13 mouse cellular contexts compared by ENCODE assay signal in genomic region chr6:99475040-99475439, GRCm38 (mm10).
"Had no signal": no experiment of that assay in that cellular context is flagged by ENCODE, and none has a peak within 500 bp of the region (broad histone marks: within the 10 kb centered on the region; RNA-seq: fewer than 3 reads in every experiment).

No protein-coding gene starts in this region.

- H3K9ac ChIP-seq: liver, embryonic 13.5 days had no signal

- H3K4me3 ChIP-seq: layer of hippocampus, adult 2 months; liver, embryonic 13.5 days had no signal

- H3K27ac ChIP-seq: kidney, postnatal 0 days; layer of hippocampus, adult 2 months; liver, embryonic 13.5 days had no signal

- H3K9me3 ChIP-seq: liver, embryonic 13.5 days had no signal

- DNase-seq: kidney, postnatal 4 days; layer of hippocampus, adult 9-11 months; liver, embryonic 13.5 days; lung, adult 2 months; lung, postnatal 14 days; lung, postnatal 4 days; midbrain, embryonic 14.5 days; thymus, postnatal 25 days had no signal

- H3K4me2 ChIP-seq: liver, embryonic 13.5 days; midbrain, embryonic 11.5 days had no signal

- H3K36me3 ChIP-seq: liver, embryonic 13.5 days had no signal

- H3K27me3 ChIP-seq: liver, embryonic 13.5 days had no signal

- ATAC-seq: inflammation-experienced regulatory T-cells, adult 6 months; intestine, postnatal 0 days had no signal
